Mouse (Mus musculus): Measurements from ENCODE around the gene Atf6b.

The Atf6b gene

GRCm38 (mm10) chr17:34648141-34648890, 1.4 kb downstream of the Atf6b start:
- no peak for DNase-seq (ENCODE audit: low read depth)

DNA sequence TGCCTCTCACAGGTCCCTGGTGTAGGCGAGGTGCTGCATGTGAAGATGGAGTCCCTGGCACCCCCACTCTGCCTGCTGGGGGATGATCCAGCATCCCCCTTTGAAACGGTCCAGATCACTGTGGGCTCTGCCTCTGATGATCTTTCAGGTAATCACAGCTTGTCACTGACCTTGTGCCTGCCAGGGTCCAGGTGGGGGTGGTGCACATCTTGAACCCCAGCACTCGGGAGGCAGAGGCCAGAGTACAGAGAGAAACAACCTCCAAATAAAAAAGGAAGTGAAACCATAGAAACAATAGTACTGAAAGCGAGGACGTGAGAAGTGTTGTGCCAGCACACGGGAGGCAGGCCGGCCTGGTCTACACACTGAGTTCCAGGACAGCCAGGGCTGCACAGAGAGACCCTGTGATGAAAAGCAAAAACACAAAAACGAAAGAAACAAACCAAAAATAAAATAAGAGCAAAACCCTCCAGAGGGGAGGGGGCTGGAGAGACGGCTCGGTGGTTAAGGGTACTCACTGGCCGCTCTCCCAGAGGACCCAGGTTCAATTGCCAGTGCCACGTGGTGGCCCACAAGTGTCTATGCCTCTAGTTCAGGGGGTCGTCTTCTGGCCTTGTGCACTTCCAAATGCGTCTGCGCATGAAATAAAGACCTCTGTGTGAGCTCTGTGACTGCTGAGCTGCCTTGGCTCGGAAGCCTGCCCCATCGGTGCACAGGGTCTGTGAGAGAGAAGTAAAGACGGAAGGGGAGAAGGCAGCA, 2.3 kb downstream of the Atf6b start:
- no peak for DNase-seq (ENCODE audit: low read depth)

GRCm38 (mm10) chr17:34650781-34651180, 3.8 kb downstream of the Atf6b start:
- no peak for DNase-seq (ENCODE audit: low read depth)

DNA sequence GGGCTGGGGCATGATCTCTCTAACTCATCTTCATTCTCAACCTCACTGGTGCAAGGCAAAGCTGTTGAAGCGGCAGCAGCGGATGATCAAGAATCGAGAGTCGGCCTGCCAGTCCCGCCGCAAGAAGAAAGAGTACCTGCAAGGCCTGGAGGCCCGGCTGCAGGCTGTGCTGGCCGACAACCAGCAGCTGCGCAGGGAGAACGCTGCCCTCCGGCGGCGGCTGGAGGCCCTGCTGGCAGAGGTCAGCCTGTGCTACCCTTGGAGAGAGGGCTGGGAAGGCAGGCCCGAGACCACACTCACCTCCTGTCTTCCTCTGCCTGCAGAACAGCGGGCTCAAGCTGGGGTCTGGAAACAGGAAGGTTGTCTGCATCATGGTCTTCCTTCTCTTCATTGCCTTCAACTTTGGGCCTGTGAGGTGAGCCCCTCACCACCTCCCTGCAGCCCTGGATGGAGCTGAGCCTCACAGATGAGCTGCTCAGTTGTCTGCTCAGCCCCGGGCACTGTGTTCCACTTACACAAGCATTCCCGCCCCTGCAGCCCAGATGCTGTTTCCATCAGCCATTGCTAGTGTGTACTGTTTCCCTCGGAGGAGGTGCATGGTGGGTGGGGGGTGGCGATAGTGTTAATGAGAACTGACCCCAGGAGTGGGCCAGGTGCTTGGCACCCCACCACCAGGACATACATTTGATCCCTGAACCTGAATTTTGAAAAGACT, 4.7 kb downstream of the Atf6b start:
- peak; percentile 81 for DNase-seq (ENCODE audit: low read depth)

- no peak for DNase-seq (ENCODE audit: low read depth)
Measured at GRCm38 (mm10) chr17:34652546-34652945, 5.6 kb downstream of the Atf6b start.

- no peak for DNase-seq (ENCODE audit: low read depth)
Measured at GRCm38 (mm10) chr17:34652985-34653384, 6.0 kb downstream of the Atf6b start.

DNA sequence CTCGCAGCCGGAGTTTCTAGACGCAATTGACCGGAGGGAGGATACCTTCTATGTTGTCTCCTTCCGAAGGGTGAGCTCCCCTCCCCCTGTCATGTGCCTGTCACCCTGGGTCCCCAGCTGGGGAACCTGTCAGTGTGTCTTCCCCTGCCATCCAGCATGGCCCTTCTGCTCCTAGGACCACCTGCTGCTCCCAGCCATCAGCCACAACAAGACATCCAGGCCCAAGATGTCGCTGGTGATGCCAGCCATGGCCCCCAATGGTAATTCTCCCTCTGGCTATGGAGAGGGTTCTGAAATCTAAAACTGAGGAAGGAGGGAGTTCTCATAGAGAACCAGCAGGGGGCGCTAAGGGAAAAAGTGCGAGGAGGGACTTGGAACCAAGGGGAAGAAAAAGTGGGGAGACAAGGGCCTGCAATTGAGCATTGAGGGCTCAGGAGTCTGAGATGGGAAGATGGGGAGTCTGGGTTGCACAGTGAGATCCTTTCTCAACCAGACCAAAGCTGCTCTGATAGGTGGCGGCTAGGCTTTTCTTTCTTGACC, 6.9 kb downstream of the Atf6b start:
- peak; percentile 84 for DNase-seq (ENCODE audit: low read depth)

DNA sequence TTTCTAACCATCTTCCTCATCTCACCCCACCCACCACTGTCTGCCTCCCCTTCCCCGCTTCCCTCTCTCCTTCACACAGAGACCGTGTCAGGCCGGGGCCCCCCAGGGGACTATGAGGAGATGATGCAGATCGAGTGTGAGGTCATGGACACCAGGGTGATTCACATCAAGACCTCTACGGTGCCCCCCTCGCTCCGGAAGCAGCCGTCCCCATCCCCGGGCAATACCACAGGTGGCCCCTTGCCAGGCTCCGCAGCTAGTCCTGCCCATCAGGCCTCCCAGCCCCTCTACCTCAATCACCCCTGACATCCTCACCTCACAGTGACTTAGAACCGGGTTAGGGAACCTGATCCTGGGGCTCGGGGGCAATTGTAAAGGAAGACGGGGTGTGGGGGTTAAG, 7.4 kb downstream of the Atf6b start:
- DNase-seq (ENCODE audit: low read depth), result no peak

DNA sequence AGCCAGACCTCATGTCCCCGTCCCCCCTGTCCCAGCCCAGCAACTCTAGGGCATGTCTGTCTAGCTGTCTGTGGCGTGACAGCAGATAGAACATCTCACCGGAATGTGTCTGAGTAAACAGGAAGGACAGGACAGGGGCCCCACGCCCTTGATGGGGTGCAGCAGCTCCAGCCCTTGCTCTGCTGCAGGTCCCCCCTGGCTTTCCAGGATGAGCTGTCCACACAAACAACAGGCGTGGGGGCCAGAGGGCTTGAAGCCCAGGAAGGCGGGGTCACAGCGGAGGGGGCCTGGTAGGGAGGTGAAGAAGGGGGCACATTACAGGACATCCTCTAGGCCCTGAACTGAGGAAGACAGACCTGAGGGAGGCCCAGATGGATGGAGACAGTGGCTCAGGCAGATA, 8.2 kb downstream of the Atf6b start:
- no peak for DNase-seq (ENCODE audit: low read depth)

DNA sequence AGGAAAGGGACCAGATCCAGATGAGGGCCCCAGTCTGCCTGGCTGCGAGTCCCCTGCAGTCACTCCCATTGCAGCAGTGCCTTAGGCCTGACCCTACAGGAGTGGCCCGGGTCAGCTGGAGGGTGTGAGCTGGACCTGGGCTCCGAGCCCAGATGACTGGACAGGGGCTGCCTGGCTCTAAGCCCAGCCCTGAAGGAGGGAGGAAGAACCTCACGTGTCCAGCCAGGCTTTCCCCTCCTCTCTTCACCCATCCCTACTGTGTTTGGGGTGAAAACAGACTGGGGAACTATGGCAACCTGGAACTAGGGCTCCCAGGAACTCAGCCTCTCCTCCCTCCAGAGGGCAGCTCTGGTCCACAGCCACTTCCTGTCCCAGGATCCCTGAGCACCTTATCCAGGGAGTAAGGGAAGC, 8.6 kb downstream of the Atf6b start:
- peak; percentile 98 for DNase-seq (ENCODE audit: low read depth)

- DNase-seq (ENCODE audit: low read depth), result peak; percentile 47
Measured at GRCm38 (mm10) chr17:34656666-34657065, 9.7 kb downstream of the Atf6b start.

DNA sequence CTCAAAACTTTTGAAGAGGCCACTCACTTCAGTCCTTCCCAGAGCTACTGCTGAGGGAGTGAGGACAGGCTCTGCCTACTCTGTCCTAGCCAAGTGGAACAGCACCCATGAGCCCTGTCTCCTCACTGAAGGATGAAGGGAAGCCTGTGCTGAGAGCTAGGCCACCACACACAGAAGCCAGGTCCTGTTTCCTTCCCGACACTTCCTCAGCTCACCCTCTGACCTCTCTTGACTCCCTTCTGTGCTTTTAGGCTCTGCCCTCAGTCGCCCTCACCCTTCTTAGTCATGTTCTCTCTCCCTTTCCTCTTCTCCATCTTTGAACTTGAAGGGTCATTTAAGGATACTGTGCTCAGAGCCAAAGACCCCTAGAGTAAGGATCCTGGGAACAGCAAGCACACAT, 10.3 kb downstream of the Atf6b start:
- no peak for DNase-seq (ENCODE audit: low read depth)

- DNase-seq (ENCODE audit: low read depth), result no peak
Measured at GRCm38 (mm10) chr17:34658145-34658544, 11.2 kb downstream of the Atf6b start.

DNA sequence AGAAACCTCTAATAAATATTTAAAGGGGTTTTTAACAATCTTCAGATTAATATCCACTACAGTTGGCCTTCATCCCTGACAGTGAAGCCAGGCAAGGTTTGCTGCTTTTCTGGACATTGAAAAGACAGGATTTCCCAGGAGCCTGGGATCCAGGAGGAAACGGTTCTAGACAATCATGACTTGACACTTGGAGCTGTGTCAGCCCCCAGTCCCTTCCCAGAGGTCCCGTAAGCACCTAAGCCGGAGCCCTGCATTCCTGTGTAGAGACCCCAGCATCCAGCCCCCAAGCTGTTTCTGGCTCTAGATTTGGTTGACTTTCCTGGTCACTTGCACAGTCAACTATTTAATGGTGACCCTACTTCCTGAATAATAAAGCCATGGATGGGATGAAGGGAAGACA, 11.6 kb downstream of the Atf6b start:
- no peak for DNase-seq (ENCODE audit: low read depth)

DNA sequence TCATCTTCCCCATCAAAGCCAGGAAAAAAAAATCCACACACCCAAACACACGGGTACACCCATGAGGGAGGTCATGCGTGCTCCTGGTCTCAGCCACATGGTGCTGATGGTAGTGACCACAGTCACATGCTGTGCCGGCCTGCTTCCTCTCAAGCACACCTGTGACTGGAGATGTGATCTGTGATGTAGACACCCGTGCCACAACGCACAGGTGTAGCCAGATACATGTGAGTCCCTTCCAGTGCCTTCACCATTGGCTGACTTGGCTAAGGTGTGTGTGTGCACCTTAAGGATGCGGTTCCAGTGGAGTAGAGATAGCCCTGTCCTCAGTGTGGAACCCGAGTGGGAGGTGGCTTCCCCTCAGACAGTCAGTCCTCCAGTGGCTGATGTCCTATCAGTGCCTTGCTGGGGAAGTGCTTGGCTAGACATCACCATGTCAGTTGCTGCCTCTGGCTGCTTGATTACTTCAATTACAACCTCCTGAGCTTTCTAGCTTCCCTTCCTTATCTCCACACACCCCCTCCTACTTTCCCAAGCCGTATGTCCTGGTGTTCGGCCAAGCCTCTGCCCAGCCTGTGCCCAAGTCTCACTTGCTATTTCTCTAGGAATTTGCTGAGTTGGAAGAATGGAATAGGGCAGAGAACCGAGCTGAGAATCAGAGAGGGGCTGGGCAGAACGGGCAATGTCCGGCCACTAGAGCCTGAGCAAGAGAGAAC, 12.4 kb downstream of the Atf6b start:
- no peak for DNase-seq (ENCODE audit: low read depth)

DNA sequence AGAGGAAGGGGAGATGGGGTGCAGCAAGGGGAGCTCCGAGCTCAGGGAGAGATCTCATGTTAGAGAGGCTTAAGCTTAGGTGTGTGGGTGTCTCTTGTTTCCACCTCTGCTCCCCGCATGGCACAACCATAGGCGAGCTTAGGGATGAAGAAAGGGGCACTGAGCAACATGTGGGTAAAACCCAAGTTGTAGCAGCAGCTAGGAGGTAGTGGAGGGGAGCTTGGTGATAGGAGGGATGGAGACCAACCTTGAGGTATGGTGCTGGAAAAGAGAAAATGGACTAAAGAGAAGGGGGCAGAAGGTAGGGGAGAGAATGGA, 12.9 kb downstream of the Atf6b start:
- DNase-seq (ENCODE audit: low read depth), result no peak

- no peak for DNase-seq (ENCODE audit: low read depth)
Measured at GRCm38 (mm10) chr17:34660259-34660820, 13.4 kb downstream of the Atf6b start.

DNA sequence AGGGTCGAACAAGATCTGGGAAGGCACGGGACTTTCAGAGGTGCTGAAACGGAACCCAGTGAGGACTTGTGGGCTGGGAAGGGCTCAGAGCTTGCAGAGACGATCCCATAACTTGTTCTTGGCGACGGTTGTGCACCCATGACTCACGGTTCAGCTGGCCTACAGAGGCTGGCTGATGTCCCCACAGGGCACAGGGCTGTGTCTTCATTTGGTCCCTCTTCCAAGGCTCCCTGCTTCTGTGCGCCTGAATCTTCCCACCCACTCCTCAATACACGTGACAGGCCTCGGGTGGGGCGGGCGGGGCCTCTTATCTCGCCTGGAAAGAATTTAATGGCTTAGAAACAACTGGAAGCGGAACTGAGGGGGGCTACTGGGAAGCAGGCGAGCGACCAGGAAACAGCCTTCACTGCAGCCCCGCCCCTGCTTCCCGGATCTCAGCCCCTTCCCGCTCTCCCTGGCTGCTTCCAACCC, 14.2 kb downstream of the Atf6b start:
- DNase-seq (ENCODE audit: low read depth), result peak; percentile 68

DNA sequence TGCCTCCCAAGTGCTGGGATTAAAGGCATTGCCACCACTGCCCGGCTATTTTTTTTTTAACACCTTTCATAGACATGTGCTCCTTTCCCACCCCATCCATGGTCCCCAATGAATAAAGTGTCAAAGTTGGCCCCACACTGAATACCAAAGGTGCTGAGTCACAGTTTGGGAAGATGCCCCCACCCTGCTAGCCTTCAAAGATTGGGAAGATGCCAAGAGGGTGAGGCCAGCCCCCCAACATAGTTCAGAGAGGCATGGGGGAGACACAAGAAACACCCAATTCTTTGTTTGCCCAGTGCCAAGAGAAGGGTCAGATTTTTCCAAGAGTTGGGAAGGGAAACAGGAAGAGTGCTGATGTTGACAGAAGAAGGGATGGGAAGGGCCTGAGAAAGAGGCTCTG, 15.5 kb downstream of the Atf6b start:
- peak; percentile 51 for DNase-seq (ENCODE audit: low read depth)

DNA sequence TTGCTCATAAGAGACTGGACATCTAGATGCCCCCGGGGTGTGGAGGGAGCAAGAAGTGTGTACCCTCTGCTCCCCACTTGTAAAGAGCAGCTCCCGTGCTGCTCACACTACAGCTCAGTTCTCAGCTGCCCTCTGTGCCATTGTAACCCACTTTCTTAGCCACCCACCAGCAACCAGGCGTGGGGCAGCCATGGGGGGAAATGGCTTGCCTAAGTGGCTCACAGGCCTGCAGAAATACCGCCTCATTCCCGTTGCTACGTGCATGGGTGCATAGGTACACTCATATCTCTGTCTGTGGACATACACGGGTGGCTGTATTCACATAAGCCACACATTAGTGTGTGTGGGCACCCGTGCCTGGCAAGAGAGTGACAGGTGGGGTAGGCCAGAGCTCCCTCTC, 16.0 kb downstream of the Atf6b start:
- no peak for DNase-seq (ENCODE audit: low read depth)

DNA sequence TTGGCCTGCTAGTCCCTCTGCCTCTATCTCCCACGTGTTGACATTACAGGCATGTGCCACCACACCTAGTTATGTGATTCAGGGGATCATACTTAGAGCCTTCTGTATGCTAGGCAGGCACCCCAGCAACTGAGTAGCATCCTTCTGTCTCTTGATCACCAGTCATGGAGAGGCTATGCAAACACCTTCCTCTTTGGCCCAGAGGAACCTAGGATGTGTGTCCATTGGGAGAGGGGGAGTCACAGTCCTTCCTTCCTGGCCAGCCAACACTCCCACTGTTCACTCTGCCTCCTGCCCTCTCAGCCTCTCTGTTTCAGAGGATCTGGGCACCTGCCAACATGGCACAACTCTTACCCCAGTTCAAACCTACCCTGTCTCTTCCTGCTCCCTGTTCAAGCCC, 16.6 kb downstream of the Atf6b start:
- DNase-seq (ENCODE audit: low read depth), result no peak

DNA sequence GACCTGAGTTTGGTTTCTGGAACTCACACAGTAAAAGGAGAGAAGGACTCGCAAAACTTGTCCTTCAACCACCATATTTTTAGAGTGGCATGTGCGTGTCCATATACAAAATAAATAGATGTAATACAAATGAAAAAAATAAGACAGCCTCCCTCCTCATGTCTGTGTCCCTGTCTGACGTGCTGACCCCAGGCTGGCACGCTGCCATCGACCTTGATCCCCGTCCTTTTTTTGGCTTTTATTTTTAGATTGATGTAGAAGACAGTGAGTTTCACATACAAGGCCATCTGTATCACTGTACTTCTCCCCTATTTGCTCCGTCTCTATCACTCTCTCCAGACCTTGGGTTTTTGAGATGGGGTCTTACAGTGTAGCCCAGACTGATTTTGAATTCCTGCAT, 17.5 kb downstream of the Atf6b start:
- DNase-seq (ENCODE audit: low read depth), result no peak
